Mouse (Mus musculus): Measurements from ENCODE around the gene Ube2c.

Ube2c gene
- long read RNA-seq, experiment 1, partial matches to known transcripts, result 0 of 4 reads
- long read RNA-seq, experiment 1, other reads (novel, unspliced or antisense), result 0 of 4 reads
- long read RNA-seq, experiment 2, partial matches to known transcripts, result 0 of 5 reads
- long read RNA-seq, experiment 2, other reads (novel, unspliced or antisense), result 1 of 5 reads

DNA sequence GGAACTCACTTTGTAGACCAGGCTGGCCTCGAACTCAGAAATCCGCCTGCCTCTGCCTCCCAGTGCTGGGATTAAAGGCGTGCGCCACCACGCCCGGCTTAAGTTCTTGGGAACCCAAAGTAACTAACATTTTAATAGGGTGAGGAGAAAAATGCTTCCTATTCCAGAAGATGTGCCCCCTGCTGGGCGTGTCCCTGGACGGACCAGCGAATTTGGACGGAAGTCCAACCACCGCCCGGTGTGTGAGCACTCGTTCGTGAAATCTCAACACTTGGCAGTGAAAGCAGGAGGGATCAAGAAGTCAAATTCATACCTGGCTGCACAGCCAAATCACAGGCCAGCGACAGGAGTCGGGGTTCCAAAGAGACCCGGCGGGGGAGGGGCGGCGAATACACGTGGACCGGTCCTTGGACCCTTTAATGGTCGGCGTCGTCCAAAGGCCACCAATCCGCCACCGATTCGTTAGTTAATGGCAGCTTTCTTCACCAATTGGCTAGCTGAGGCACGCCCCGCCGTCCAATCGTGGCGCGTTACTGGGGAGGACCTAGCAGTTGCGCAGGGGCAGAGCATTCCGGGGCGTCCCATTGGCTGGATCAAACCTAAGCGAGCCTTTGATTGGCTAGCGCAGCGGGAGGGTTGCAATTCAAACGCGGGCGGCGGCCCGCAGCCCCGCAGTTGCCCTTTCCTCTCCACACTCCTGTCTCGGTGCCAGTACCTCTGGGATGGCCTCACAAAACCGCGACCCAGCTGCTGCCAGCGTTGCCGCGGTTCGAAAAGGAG, at the start of gene Ube2c:
Gene Ube2c, plus strand, starts transcription at position 641 of the 780 bp plus-strand sequence.
- intact Hi-C loops (cut with DNase I), result no loop called here

DNA sequence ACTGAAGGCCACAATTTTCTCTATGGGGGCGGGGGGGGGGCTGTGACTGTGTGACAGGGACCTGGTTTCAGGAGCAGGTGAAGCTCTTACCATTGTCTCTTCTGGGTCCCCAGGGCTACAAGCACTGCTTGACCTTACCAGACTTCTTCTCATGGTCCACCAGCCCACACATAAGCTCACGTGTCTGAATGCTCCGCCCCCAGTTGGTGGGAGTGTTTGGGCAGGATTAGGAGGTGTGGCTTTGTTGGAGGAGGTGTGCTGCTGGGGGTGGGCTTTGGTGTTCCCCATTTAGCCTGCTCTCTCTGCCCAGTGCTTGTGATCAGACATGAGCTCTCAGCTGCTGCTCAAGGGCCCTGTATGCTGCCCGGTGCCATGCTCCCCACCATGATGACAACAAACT, 46.4 kb upstream of the Ube2c start:
- intact Hi-C loops (cut with DNase I), result no loop called here

DNA sequence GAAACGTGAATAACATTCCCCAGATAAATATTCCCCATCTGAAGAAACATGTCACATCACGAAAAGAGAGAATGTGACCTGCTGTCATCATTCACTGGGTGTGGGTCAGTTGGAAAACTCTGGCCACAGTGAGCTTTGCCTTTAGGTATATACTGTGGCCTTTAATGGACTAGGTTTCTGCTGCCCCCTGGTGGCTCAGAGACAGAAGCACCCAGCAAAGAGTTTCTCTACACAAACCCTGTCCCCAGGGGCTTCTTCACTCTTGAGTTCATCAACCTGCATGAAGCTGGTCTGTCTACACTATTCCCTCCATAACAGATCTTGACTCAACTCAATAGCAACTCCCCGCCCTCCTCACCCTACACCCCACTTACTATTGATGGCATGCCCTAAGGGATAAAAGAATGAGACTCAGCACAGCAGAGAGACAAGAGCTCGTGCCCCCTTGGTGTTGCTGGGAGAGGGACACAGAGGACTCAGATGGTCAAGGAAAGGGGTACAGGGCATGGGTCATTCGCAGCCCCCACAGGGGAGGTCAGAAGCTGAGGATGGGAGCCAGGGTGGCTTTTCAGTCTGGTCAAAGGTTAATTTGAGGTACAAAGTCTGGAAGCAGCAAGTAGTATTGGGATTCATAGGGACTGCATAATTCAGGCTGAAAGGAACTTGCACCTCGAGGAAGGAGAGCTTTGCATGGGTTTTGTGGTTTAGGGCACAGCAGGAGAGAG, 43.6 kb upstream of the Ube2c start:
- intact Hi-C loops (cut with DNase I), result loop anchor here (1.0 to 5.0 kb wide), 2 partner anchors 49 to 134 kb away; no protein-coding TSS in a partner anchor

DNA sequence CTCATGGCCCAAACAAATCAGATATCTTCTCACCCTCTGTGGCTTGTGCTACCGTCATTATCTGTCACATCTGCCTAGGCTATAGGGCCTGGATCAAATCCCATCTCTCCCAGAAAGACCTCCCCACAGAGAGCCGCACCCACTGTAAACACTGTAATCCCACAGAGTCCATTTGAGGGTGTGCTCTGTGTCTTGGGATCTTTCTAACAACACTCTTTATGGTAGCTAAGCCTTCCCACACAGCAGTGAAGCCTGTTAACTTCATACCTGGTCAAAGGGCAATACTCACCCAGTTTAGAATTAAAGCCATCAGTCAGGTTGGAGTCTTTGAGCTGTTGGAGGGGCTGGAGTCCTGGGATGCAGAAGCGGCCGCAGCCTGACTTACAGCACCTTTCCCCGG, 38.0 kb upstream of the Ube2c start:
- intact Hi-C loops (cut with DNase I), result no loop called here

DNA sequence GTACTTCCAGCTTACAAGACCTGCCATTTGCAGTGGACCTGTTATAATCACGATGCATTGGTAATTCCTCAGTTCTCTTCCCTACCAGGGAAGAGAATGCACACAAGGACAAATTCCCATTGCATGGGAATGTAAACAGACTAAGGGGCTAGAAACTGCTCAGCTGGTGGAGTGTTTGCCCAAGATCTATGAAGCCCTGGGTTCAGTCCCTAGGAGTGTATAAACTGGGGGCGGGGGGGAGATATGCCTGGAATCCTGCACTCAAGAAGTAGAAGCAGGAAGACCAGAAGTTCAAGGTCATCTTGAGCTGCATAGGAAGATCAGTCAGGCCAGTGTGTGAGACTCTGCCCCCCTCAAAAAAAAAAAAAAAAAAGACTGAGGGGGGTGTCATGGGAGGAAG, 36.4 kb upstream of the Ube2c start:
- intact Hi-C loops (cut with DNase I), result no loop called here

DNA sequence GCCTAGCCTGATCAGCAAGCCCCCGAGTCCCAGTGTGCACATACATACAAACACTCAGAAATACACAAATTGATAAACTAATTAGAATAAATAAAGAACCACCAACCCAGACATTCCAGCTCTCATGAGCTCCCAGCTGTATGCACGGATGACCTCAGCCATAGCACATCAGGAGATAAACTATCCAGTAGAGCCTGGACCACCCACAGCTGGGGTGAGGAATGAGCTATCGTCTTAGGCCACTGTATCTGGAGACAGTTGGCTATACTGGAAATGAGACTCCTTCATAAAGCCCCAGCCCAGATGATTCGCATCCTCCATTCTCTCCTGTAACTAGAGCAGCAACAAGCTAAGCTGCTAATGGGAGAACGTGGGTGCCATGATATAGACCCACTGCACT, 34.9 kb upstream of the Ube2c start:
- intact Hi-C loops (cut with DNase I), result no loop called here

DNA sequence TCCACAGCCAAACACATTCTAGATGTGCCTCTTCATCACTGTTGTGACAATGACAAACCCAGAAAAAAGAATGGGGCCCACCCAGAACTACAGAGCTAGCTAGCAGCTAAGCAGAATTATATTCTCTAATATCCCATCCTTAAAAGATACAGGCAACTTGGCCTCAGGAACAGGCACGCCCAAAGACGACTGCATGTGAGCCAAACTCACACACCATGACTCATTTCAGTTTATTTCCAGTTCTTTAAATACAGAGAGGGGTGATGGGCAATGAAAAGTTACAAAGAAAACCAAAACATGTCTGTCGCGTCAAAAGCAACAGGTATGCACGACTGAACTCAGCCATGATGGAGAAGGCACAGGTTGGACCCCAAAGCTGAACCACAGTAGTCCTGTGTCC, 34.3 kb upstream of the Ube2c start:
- intact Hi-C loops (cut with DNase I), result no loop called here

DNA sequence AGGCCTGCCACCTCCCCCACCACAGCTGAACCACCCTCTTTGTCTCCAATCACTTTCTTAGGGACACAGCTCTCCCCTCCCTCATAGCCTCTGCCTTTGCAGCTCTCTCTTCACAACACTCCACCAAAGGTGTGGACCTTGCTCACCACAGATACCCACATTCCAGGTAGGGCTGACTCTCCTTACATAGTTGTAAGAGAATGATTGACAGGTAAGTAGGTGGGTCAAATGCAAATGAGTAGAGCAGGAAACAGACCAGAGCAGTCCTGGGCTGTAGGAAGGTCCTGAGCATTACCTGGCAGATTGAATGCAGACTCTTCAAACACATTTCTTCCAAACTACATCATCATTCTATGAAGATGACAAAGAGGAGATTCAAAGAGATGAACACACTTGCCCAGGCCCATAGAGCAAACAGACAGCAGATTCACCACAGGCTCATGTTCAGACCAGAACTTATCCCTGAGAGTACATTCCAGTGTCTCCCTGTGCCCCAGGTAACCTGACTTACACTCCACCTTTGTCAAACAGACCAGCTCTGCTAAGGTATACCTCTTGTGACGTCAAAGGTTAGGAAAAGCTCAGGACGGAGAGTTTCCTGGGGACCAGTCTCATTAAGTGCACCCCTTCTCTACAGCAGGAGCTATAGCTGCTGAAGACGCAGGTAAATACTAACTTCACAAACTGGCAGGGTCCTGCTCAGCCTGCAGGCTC, 32.2 kb upstream of the Ube2c start:
- intact Hi-C loops (cut with DNase I), result no loop called here

DNA sequence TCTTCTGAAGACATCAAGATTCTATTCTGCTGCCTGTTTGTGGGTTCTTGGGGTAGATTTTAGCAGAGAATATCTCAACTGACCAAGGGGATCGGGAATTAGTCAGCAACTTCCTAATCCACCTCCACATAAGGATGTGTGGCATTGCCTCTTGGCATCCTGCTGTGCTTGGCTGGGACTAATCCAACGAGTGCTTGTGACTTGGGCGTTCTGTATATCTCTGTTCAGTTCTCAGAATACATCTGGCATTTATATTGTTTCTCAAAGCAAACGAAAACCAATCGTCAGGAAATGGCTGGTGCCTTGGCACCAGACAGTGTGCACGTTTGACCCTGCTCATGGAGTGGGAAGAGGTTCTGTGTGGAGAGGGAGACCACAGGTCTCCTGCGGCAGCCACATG, 29.8 kb upstream of the Ube2c start:
- intact Hi-C loops (cut with DNase I), result no loop called here

DNA sequence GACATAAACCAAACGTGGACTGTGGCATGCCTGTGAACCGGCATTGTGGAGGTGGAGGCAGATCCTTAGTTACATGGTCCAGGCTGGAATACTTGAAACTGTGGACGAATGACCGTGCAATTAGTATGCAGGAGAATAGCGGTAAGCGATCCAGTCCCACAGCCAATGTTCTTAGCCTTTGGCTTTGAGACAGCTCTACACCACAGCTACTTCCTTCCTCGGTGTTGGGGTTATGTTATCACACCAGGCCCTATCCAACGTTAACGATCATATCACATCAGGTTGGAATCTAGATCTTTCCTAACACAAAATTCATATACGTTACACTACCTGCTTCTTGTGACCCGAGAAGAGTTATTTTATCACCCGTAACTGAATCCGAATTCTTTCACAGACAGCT, 24.7 kb upstream of the Ube2c start:
- intact Hi-C loops (cut with DNase I), result loop anchor here (5.0 kb wide), 1 partner anchor 42 kb away; the partner anchor contains the start of gene Snx21

DNA sequence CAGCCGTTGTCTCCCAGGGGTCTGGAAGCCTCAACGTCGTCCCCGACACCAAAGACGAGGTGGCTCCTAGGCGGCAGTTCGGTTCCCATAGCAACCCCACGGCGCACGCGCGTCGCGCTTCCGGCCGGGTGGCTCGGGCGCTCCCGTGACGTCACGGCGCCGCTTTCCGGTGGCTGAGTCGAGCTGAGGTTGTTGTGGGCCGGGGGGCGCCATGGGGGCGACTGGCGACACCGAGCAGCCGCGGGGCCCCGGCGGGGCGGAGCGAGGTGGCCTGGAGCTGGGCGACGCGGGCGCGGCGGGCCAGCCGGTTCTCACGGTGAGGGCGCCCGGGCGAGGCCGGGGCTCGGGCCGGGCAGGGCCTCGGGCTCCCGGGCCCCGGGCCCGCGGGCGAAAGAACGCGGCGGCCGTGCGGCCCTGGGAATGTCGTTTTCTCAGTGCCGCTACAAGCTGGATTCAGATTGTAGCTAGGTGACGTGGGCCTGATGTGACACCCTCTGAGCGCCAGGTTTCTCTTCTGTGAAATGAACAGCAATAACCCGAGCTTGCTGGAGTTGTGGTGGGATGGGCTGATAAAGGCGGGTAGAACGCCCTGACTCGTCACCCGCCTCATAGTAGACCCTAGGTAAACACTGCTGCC, 23.7 kb upstream of the Ube2c start, which contains the start of the genes Wfdc3 and Dnttip1:
Gene Wfdc3, minus strand, starts transcription at position 89 of the 637 bp plus-strand sequence.
Gene Dnttip1, plus strand, starts transcription at position 141 of the 637 bp plus-strand sequence.
- intact Hi-C loops (cut with DNase I), result loop anchor here (5.0 kb wide), 1 partner anchor 41 kb away; the partner anchor contains the start of gene Snx21

DNA sequence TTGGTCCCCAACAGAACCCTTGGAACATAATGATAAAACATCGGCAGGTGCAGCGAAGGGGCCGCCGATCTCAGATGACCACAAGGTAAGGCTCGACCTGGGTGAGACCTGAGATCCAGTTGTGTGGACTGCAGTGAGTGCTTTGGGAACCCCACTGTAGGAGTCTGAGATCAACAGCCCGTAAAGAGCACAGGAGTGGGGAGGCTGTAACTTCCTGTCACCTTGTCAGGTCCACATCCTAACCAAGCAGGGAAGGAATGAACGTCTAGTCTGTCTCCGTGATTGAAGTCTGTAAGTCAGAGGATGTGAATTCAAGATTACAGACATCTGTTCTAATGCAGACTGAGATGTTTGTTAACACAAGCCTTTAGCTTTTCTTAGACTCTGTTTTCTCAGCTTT, 23.0 kb upstream of the Ube2c start:
- intact Hi-C loops (cut with DNase I), result loop anchor here (5.0 kb wide), 1 partner anchor 41 kb away; the partner anchor contains the start of gene Snx21

DNA sequence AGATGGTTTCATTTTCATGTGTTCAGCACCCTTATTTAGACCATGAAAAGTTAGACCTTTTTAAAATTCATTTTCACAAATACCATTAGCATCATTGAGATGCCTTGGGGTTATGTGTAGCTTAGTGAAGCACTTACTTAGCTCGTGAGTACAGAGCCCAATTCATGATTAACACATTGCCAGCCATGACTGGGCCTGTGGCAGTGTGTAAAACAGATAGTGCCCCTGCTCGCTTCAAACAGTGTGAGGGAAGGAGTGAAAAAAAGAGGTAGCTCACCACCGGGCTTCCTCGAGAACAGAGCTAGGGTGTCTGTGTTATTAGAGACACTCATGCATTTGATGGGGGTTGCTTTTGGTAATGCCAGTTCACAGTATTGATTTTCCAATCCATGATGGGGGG, 21.5 kb upstream of the Ube2c start:
- intact Hi-C loops (cut with DNase I), result loop anchor here (5.0 kb wide), 1 partner anchor 39 kb away; the partner anchor contains the start of gene Snx21

DNA sequence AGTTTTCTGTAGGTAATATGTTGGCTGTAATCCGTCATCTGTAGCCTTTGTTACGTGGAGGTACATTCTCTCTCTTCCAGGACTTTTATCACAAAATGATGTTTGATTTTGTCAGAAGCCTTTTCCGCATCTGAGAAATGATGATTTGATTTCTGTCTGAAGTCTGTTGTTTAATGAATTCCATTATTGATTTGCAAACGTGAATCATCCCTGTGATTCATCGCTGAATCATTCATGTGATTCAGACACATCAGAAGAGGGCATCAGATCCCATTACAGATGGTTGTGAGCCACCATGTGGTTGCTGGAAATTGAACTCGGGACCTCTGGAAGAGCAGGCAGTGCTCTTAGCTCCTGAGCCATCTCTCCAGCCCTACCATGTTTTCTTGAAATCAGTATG, 20.7 kb upstream of the Ube2c start:
- intact Hi-C loops (cut with DNase I), result loop anchor here (5.0 kb wide), 1 partner anchor 38 kb away; the partner anchor contains the start of gene Snx21

DNA sequence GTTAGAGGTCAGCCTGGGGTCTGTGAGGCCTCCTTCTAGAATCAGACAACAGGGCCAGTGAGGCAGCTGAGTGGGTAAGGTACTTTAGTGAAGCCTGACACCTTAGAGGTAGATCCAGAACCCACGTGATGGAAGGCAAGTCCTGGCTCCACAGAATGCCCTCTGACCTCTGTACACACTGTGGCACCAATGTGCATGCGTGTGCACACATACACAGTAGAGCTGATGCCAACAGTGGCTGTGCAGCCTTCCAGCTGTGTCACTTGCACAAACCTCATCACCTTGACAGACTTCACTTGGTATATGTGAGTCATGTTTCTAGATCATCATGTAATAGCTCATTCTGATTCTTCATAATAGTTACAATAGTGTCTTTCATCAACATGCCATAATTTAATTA, 17.2 kb upstream of the Ube2c start:
- intact Hi-C loops (cut with DNase I), result no loop called here

DNA sequence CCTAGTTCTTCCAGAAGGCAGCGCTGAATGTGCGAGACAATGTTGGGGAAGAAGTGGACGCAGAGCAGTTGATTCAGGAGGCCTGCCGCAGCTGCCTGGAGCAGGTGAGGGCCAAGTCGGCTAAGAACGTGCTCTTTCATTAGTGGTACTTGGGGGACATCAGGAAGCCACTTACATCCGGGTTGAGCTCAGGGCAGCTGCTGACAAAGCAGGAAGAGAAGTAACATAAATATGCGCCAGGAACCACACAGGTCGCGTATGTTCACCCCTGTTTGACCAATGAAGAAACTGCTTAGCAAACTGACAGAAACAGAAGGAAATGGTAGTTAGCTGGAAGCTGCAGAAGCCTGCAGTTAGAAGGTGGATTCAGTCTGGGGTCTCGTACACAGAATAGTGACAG, 15.6 kb upstream of the Ube2c start:
- intact Hi-C loops (cut with DNase I), result no loop called here

DNA sequence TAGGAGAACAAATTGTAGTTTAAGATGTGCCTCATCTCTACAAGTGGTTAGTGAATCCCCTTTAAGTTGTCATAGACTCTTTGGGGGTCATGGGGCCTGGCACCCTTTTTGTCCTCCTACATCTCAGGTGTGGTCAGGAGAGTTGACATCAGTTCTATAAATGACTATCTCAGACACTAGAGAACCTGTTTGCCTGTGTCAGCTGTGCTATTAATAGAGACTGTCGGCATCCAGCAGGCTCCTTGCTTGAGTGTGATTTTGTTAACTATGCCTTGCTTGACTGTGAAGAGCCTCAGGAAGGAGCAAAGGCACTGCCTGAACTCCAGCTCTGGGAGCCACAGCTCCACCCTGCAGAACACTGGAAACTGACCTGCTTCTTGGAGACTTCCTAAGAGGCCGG, 14.9 kb upstream of the Ube2c start:
- intact Hi-C loops (cut with DNase I), result no loop called here

DNA sequence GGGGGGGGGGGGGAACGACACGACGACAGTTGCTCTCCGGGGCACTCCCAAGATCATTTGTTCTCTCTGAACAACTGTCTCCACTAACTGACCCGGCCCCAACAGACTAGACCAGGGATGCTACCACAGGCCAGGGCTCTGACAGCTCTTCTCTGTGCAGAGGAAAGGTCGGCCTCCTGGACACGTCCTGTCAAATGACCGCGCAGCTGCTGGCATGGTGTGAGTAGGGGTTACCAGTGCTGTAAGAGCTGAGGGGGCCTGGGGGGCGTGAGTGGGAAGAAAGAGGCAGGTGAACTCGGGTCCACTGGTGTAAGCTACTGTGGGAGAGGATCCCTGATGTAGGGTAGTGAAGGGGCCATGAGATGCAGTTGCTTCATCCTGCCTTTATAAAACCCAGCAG, 11.9 kb upstream of the Ube2c start:
- intact Hi-C loops (cut with DNase I), result no loop called here

DNA sequence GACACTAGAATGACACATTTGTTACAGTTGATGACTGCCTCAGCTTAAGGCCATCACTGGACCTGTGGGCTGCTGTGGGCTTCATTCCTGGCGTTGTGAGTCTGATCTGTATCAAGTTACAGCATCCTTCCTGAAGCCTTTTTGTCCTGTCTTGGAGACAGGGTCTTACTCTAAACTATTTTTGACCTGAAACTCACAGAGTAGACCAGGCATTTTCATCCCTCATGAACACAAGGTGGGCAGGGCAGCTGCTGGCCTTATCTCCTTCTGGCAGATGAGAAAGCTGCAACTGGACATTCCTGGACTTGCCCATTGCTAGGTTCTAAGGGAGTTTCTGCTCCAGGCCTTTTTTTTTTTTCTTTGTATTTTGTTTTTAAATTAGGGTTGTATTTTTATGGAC, 11.0 kb upstream of the Ube2c start:
- intact Hi-C loops (cut with DNase I), result no loop called here

DNA sequence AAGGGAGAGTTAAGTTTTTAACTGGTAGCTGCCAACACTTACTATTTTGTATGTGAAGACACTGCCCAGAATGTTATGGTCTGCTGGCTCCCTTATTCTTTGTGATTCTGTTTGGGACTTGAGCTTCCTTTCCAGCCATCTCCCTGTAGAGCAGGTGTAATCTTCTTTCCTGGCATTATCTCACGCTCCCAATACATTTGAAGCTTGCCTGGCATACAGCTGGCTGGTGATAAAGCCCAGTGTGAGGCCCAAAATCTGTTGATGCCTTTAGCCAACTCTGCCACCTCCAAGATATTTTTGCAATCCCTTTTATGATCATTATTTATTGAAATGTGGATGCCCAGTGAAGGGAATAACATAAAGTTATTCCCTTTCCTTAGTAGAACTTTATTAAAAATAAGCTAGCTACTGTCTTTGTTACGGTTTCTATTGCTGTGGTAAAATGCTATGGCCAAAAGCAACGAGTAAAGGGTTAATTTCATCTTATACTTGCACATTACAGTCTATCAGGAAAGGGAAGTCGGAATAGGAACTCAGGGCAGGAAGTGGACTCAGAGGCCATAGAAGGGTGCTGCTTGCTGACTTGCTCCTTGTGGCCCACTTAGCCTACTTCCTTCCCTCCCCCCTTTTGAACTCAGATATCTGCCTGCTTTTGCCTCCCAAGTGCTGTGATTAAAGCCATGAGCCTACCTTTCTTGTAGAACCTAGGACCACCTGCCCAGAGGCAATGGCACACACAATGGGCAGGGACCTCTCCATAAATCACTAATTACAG, 9.5 kb upstream of the Ube2c start:
- intact Hi-C loops (cut with DNase I), result no loop called here

All from adrenal gland (tissue).